Mouse (Mus musculus): ENCODE results near the gene Vezt. TPM values are rescaled to one million over a fixed set of nuclear protein-coding genes. Genes with fewer than 3 reads are reported as not detected.
A peak's percentile ranks its signal among the peaks of the same experiment; 100 is the strongest.

Gene Vezt
- total RNA-seq, 2 experiments from 2014 or later: 24.1 to 28.7 TPM

DNA sequence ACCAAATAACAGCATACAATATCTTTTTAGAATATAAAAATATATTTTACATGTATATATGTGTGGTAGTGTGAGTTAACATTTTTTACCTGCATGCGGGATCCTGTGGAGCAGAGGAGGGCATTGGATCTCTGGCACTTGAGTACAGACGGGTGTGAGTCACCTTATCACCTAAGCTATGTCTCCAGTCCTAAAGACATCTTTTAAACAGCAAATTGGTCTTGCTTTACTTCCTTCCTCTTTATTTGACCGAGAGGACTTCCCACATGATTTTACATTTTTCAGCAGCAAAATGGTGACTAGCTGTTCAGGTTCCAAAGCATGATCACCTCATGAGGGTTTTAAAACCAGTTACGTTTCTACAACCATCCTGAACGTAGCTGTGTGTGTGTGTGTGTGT lies 124.3 kb downstream of the Vezt start:
- no peak for DNase-seq

DNA sequence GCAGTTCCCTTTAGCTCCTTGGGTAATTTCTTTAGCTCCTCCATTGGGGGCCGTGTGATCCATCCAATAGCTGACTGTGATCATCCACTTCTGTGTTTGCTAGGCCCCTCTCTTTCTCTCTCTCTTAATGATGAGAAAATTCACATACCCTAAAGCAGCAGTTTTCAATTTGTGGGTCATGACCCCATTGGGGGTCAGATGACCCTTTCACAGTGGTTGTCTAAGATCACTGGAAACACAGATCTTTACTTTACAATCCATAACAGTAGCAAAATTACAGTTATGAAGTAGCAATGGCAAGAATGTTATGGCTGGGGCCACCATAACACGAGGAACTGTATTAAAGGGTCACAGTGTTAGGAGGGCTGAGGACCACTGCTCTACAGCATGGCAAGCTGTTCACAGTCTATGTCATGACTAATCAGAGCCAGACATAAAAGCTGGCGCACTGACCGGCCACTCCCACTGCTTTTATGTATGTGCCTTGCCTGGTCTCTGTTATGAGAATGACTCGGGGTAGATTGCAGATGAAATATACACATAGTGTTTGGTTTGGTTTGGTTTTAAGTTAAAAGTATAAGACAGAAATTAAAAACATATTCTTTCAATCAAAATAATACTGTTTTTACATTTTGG lies 125.7 kb downstream of the Vezt start:
- no peak for DNase-seq

DNA sequence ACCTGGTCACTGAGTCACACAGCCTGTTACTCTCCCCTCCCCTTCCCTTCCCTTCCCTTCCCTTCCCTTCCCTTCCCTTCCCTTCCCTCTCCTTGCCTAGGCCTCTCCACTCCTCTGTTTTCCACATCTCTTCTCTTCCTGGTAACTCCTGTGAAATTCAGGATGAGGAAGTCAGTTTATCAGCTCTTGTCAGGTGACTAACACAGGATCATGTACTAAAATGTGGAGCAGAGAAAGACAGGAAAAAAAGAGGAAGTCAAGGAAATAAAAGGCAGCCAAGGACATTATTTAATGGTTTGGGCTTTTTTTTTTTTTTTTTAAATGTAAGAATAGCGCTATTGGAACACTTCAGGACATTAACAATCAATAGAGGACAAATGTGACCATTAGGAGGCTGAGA lies 126.6 kb downstream of the Vezt start:
- no peak for DNase-seq

DNA sequence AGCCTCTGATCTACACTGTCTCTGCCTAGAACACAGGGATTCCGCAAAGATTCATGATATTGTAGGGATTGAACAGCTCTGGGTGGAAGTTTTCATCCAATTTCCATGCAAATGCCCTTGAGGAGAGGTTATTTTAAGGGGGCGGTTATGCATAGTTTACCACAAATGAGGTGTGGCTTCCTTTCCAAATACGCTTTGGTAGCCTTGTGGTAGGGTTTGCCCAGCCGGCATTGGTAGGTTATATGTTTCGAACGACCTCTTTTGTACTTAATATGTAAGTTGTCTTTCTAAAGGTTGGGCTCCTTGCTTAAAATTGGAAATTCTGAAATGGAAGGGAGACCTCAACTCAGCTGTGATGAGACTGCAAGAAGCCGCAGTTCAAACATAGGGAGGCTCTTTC lies 127.1 kb downstream of the Vezt start:
- no peak for DNase-seq

DNA sequence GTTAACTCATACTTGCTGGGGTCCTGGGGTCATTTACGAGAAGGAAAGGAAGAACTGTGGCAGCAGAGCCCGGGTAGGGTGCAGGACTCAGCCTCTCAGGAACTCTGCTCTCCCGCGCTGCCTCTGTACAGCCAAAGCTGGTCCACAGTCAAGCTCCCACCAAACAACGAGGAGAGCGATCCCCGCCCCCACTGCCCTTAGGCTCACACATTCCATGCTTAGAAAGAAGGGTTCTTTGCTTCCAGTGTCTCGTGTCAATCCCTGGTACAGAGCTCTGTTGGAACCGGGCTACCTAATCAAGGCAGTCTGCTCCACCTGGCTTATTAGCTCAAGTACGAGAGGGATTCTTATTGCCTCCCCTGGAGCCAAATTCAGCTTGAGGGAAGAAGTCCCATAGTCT lies 128.2 kb downstream of the Vezt start:
- no peak for DNase-seq

DNA sequence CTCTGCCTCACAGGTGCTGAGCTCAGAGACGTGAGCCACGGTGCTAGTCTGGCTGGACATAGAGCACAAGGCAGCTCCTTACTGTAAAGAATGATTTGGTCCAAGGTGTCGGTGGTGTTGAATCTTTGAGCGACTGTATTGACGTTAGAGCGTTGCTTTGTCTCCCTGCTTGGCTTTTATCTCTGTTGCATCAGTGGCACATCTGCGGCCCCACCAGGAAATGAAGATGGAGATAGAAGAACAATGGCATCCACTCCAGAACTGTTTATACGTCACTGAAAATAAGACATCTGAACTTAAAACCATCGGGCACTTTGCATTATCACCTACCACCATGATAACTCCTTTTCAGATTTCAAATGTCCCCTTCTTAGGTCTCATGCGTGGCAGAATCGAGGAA lies 135.7 kb downstream of the Vezt start:
- DNase-seq: no peak

DNA sequence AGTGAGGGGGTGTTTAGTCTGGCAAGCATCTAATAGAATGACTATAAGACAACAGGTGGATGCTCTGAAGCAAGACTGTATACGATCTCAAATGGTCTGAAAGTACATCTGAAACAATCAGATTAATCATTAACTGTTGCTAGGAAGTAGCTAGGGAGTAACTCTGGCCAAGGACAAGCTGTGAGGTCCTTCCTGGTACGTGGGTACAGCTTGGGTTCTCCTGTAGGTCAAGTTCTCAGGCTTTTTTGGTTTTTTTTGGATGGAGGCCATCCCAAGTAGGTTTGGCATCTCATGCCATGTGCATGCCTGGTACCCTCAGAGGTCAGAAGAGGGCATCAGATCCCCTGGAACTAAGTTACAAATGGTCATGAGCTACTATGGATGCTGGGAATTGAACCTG lies 136.3 kb downstream of the Vezt start:
- no peak for DNase-seq

- no peak for DNase-seq
These were observed 138.5 kb downstream of the Vezt start, which contains the start of gene Metap2 for GRCm38 (mm10) chr10:93897043-93897646. Metap2 (minus strand) TSS chr10:93897093.

DNA sequence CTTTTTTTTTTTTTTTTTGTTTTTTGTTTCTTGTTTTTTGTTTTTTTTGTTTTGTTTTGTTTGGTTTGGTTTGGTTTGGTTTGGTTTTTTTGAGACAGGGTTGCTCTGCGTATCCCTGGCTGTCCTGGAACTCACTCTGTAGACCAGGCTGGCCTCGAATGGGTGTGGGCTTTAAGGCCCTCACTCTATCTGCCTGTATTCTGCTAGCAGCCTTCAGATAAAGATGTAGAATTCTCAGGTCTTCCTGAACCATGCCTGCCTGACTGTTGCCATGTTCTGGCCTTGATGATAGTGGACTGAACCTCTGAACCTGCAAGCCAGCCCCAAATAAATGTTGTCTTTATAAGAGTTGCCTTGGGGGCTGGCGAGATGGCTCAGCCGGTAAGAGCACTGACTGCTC lies 143.1 kb downstream of the Vezt start:
- DNase-seq: no peak

GRCm38 (mm10) chr10:93891031-93891430 lies 144.6 kb downstream of the Vezt start:
- no peak for DNase-seq

DNA sequence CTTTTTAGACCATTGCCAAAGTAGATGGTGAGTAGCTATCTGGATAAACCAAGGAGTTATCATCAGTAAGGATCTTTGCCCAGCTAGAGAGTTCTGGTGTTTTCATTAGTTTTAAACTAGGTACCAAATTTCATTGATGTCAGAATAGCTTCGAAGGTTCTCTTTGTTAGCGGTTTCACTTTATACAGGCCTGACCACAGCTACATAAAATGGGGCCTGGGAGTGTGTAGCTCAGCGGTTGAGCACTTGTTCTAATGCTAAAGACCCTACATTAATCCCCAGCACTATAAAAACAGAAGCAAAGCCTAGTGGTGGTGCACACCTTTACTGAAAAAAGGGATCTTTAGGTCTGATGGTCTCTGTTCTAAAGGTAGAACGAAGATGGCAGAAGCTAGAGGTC lies 145.1 kb downstream of the Vezt start:
- no peak for DNase-seq

- DNase-seq: no peak
These were observed 145.6 kb downstream of the Vezt start for GRCm38 (mm10) chr10:93889976-93890375.

GRCm38 (mm10) chr10:93889579-93889950 lies 146.1 kb downstream of the Vezt start:
- peak; percentile 84 for DNase-seq

Small RNA genes within 50 kb of the gene (microRNA-seq; reads per million reads assigned to microRNA genes)
- 14.6 to 19.1 reads per million in 2 experiments for gene Mir331

Other genes starting within 250 kb of the Vezt start
- gene Usp44, start 204.3 kb downstream of the Vezt start, total RNA-seq (2021): under 1 TPM; 0.47 to 0.61 TPM
- 100 to 1,000 TPM; 200 to 203 TPM for gene Metap2, start 138.7 kb downstream of the Vezt start, total RNA-seq (2021)
- 1 to 10 TPM; 2.0 to 3.2 TPM for gene Fgd6, start 184 bp upstream of the Vezt start, total RNA-seq (2021)
- gene Nr2c1, start 112.2 kb upstream of the Vezt start, total RNA-seq (2021): 1 to 10 TPM; 6.9 to 8.4 TPM
- gene Ndufa12, start 162.9 kb upstream of the Vezt start, total RNA-seq (2021): 100 to 1,000 TPM; 515 to 526 TPM

Measured in gastrocnemius, postnatal 10 days (tissue).